Mouse (Mus musculus) stomach, postnatal 0 days (tissue): Measurements from ENCODE around the gene Ube4b.

Experiments
- CTCF ChIP-seq: IDR thresholded peaks from 2 replicates; pipeline ENCODE4 v1.5.1; 2016; ENCODE audit warnings: antibody characterized with exemption, low read depth, mild to moderate bottlenecking, moderate library complexity
- EP300 ChIP-seq: optimal IDR thresholded peaks from 2 replicates; pipeline ENCODE3; 2016; ENCODE audit warnings: antibody characterized with exemption

- no peak for TF ChIP-seq CTCF
- TF ChIP-seq EP300 = no peak
Observed at GRCm38 (mm10) chr4:149337353-149337752, 89.2 kb downstream of the Ube4b start.
